Mouse (Mus musculus) lung, postnatal 36 days (tissue): ENCODE data around the gene Necab2.

ENCODE experiments used
- DNase-seq: peaks from one replicate; pipeline ENCODE4 v3.0.0; 2022; ENCODE audit warnings: mixed read lengths

The Necab2 gene

DNA sequence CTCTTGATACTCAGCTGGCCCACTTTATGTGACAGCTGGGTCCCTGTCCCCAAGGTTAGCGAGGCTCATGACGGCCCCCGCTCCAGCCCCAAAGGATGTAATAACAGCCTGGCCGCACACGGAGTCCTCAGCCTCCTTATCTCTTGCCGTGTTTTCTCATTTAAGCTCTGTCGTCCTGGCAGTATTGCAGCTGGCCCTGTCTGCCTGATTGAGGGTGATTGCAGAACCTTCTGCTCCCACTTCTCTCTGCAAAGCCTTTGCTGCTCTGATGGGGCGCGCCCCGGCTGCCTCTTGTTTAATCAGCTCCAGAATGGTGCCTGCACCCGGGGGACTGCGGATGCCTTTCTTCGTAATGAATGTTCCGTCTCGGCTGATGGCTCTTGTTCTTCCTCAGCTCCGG lies 13.2 kb downstream of the Necab2 start:
- no peak for DNase-seq

- no peak for DNase-seq
These were observed 14.8 kb downstream of the Necab2 start for GRCm38 (mm10) chr8:119461356-119461755.

DNA sequence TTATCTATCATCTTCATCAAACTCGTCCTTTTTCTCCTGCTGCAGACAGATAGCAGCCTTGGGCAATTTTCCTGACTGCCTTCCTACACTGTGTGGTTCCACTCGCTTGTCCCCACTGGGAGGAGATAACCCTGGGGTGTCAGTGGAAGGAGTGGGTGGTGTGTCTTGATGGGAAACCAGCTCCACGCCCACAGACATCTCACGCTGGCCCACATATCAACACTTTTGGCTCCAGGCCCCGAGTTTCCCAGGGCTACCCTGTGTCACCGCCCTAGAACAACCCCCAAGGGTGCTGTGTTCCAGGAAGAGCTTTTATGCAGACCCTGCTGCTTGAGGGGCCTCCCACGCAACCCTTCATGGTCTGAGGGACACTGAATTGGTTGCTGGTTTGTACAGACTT lies 17.2 kb downstream of the Necab2 start:
- peak; percentile 17 for DNase-seq

- peak; percentile 24 for DNase-seq
These were observed 19.6 kb downstream of the Necab2 start for GRCm38 (mm10) chr8:119466105-119466504.

DNA sequence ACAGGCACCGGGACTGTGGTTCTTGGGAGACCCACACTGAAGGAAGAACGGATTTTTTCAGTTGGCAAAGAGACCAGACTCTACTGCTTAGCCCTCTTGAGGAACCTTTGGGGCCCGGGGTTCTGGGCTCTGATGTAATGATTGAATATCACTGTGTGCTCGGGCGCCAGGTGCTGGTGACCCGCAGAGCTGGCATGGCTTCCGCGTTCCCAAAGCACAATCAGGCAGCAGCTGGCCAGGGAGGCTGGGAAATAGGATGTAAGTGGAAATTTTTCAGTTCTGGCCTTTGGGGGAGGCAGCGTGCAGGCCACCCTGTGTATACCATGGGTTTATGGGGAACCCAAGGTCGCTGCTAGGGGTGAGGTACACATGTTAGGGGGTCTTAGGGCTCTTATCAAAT lies 20.3 kb downstream of the Necab2 start:
- no peak for DNase-seq

DNA sequence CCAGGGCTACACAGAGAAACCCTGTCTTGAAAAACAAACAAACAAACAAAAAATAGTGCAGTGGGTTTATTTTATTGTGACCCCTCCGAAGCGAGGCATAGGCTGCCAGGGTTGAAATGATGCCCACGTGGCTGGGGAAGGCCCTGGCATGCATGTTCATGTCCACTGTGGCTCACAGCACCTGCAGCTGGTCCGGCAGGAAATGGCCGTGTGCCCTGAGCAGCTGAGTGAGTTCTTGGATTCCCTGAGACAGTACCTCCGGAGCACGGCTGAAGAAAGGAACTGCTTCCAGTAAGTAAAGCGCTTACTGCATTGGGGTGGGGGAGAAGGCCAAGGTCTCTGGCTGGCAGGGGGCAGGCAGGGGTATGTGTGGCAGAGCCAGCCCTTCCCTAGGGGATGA lies 21.6 kb downstream of the Necab2 start:
- DNase-seq, result no peak

DNA sequence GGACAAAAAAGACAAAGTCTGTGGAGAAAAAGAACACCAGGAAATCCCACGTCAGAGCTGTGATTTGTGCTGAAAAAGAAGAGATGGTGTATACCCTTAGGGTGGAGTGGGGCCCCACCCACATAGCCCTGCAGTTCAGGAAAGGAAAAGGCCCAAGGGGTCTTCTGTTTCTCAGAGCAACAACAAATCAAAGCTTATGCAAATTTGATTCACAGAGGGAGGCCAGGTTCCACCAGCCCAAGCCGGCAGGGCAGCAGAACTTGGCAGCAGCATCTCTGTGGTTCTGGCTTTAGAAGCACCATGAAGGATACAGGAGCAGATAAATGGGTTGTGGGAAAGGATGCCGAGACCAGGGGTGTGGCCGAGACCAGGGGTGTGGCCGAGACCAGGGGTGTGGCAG lies 32.2 kb downstream of the Necab2 start:
- DNase-seq, result no peak

DNA sequence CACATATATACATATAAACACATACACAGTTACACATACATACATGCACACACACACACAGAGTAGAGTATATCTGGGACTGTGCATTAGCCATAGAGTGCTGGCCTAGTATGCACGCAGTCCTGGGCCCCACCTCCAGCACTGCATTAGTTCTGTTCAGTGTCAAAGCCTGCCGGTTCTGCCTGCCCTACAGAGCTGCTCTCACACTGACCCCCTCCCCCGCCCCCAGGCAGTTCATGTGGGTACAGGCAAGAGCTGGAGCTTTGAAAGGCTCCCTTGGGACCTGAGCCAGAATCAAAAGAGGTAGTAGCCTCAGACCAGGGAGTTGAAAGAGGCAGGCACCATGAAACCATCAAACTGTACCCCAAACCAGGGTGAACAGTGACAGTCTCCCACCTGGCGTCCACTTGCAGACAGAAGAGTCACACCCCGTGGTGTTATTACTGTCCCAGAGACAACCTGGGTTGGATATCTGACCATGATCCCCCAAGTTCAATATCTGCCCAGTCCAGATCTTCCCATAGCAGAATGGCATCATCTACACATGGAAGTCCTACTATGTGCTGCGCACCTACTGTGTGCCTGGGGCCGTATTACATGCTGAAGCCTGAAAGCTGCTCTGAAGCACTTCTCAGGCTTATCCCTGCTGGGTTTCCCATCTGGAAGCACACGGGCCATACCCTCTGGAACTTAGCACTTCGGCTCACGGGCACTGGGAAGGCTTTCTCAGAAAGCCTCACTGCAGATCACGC lies 37.8 kb downstream of the Necab2 start:
- no peak for DNase-seq

GRCm38 (mm10) chr8:119487093-119487492 lies 40.6 kb downstream of the Necab2 start:
- no peak for DNase-seq

GRCm38 (mm10) chr8:119496848-119497247 lies 50.3 kb downstream of the Necab2 start:
- peak; percentile 62 for DNase-seq

GRCm38 (mm10) chr8:119499836-119500235 lies 53.3 kb downstream of the Necab2 start:
- no peak for DNase-seq

DNA sequence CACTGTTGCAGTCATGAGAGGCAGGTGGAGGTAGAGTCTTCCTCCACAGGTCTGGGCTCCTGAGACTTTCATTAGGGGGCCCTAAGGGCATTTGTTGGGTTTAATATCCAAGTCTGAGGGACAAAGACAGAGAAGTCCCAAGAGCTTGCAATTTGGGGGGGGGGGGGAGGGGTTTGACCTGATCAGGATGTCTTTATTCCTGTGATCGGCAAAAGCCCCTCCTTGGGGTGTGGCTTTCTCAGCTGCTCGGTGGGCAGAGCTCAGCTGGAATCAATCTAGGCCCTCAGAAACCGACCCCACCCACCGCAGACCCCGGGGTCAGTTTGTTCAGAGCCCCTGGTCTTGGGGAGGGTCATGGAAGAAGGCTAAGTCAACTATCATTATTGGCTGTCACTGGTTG lies 55.1 kb downstream of the Necab2 start, which contains the start of gene Slc38a8:
TSS of gene Slc38a8 (minus strand) at position 101 of the 400 bp plus-strand sequence.
- no peak for DNase-seq

- DNase-seq, result no peak
These were observed 55.6 kb downstream of the Necab2 start for GRCm38 (mm10) chr8:119502111-119502510.

DNA sequence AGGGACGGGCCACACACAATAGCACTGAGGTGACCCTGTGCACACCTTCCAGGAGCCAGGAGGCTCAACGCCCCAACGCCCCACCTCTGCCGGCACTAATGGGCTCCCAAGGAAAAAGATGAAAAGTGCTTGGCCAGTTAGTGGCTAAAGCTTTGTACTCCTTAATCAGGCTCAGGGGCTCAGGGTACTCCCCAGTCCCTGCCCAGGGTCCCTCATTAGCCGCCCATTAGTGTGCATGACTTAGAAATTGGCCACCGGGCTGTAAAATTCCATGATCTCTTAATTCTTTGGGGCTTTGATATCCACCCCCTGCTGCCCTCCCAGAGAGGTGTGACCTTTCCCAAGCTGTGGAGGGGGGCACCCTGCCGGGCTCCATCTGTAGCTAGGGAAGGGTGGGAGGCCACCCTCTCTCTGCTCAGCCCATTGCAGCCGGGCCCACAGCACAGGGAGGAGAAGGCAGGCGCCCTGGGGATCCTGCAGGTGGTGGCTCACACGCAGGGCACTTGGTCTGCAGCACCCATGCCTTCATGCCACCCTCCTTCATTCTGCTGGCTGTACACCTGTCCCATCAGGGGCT lies 56.8 kb downstream of the Necab2 start:
- DNase-seq, result no peak

- no peak for DNase-seq
These were observed 59.0 kb downstream of the Necab2 start for GRCm38 (mm10) chr8:119505488-119505887.

- no peak for DNase-seq
These were observed 59.6 kb downstream of the Necab2 start for GRCm38 (mm10) chr8:119506106-119506505.

DNA sequence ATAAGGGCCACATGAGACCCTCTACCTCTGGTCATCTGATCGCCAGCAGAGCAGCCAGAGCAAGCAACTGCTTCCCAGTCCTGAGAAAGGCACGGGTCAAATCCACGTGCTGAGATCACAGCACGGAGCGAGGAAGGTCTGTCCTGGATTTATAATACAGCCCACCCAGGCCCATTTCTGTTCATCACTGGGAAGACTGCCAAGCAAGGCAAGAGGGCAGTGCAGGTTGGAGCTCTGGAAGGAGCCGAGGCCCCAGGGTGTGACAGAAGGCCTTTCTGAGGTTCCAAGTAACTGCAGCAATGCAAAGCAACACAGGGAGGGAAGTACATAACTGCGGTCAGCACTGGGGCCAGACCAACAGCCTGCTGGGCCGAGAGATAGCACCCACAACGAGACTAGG lies 64.0 kb downstream of the Necab2 start:
- no peak for DNase-seq

DNA sequence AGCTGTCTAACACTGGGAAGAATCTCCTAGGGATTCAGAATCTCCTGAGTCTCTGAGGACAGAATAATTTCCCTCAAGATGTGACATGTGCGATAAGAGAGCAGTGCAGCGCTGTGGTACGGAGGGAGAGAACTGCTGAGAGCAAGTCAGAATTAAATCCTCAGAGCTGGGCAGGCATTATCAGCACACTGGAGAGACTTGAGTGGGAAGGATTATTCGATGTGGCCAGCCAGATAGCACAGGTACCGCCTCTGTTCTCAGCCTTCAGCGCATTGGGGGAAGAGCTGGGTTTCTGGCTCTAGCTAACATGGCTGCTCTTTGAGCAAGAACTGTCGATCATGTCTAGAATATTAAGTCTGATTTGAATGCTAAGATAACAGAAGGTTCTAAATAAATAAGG lies 65.2 kb downstream of the Necab2 start:
- no peak for DNase-seq

DNA sequence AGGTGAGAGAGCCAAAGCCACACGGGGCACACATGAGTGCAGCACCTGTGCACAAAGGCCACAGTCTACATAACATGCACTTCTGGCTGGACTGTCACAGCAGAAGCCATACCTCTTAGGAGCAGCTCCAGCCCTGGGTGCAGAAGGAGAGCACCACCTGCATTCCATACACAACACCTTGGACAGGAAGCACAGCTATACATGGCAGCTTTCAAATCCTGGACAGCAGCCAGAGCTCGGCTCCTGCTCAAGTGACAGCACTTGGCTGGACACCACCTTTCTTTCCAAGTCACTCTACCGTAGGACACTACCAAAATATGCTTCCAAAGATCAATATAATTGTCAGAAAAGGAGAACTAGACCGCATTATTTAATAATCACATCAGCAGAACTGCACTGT lies 66.9 kb downstream of the Necab2 start:
- DNase-seq, result peak; percentile 20

GRCm38 (mm10) chr8:119514940-119515339 lies 68.4 kb downstream of the Necab2 start:
- DNase-seq, result no peak

DNA sequence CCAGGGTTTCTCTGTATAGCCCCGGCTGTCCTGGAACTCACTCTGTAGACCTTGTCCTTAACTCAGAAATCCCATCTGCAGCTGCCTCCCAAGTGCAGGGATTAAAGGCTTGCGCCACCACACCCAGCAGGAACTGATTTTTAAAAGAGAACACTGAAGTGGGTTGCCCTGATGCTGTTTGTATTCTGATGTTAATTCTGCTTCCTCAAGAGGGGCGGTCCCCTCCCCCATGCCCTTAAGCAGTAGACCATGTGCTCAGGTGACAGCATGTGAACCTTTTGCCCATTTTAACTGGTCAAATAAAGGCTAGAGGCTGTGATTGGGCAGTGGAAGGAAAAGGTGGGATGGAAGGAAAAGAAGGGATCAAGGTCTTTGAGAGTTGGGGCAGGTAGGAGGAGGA lies 69.2 kb downstream of the Necab2 start:
- DNase-seq, result peak; percentile 51

- no peak for DNase-seq
These were observed 70.2 kb downstream of the Necab2 start for GRCm38 (mm10) chr8:119516674-119517073.

DNA sequence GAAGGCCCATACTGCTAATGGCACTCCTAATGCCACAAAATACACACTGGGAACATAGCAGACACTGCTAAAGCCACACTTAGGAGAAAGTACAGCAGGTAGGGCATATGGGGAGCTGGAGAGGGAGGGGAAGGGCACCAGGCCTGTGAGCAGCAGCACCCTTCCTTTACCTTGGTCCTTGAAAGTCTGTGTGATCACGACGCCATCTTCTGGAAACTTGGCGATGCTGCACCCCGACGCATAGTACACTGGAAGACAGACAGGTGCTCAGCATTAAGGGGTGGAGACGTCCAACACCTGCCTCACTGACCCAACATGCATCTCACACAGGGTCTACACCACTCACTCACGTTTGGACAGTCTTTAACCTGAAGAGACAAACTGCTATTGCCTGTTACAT lies 73.6 kb downstream of the Necab2 start:
- no peak for DNase-seq
